Mouse (Mus musculus) G1E (cell line): ENCODE results near the gene Slc9a2.

Experiments
- CTCF ChIP-seq: IDR thresholded peaks from 2 replicates; pipeline ENCODE4 v1.5.1; 2012; ENCODE audit warnings: low read depth, low read length, inconsistent platforms, mixed read lengths
- TAL1 ChIP-seq: conservative IDR thresholded peaks from 2 replicates; pipeline ENCODE4 v1.6.1; 2012; ENCODE audit warnings: low read depth, low read length, inconsistent platforms, mixed read lengths

DNA sequence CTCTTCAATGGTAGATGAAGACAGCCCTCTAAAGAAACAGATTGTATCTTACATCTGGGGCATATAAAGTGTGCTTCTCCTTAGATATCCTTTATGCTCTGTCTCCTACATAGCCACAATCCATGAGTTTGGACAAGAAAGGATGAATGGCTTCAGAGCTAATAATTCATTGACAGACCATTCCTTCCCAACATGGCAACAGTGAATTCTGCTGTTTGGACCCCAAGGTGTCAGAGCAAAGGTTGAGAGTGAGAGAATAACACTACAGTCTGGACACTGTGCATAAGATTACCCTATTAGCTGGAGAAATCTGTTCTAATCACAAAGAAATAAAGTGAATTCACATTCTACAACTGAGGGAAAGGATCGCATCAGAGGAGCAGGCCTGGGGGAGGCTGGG is 115.1 kb downstream of the Slc9a2 start:
- TF ChIP-seq CTCF (no peak), TAL1 (no peak)
